Comparison of ENCODE assay signal across 8 mouse cellular contexts in the genomic region with DNA sequence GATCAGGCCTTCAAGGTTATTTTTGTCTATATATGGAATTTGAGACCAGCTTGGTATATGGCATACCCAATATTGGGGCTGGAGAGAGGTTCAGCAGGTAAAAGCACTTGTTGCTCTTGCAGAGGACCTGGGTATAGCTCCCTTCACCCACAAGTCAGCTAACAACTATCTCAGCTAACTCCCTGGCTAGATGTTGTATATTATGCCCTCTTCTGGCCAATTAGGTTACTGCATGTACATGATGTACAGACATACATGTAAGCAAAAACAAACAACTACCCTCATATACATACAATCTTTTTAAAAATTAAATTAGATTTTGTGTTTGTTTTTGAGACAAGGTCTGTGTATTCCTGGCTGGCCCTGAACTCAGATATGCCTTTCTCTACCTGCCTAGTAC. TPM values are rescaled to one million over a fixed set of nuclear protein-coding genes. Genes with fewer than 3 reads are reported as not detected.
A peak's percentile ranks its signal among the peaks of the same experiment; 100 is the strongest.
DNase-seq lines count a peak whose midpoint lies in the region; ATAC-seq and TF ChIP-seq lines count a peak whose summit lies in the region.

No protein-coding gene starts in this region.

- H3K9ac ChIP-seq in forebrain, embryonic 16.5 days (replicated peaks; ENCODE audit: low read depth, low read length): no peak overlapping the region
- no peak overlapping the region for H3K9ac ChIP-seq in liver, embryonic 14.5 days (replicated peaks)
- no peak overlapping the region for H3K9ac ChIP-seq in stomach, embryonic 16.5 days (ENCODE audit: low read length)

- no peaks in the 10 kb centered on the region for H3K27me3 ChIP-seq in forebrain, embryonic 16.5 days (replicated peaks; ENCODE audit: control insufficient read depth, insufficient read depth, low read length)
- no peaks in the 10 kb centered on the region for H3K27me3 ChIP-seq in liver, embryonic 14.5 days (ENCODE audit: control insufficient read depth, insufficient read depth, low read length)
- no peaks in the 10 kb centered on the region for H3K27me3 ChIP-seq in stomach, embryonic 16.5 days (ENCODE audit: control insufficient read depth, insufficient read depth, low read length)

- H3K36me3 ChIP-seq in forebrain, embryonic 16.5 days (ENCODE audit: control insufficient read depth, insufficient read depth): no peaks in the 10 kb centered on the region
- no peaks in the 10 kb centered on the region for H3K36me3 ChIP-seq in liver, embryonic 14.5 days (replicated peaks; ENCODE audit: control insufficient read depth, insufficient read depth, low read depth)
- peaks cover 4% of the 10 kb centered on the region; the same call in 1 of the 2 replicates for H3K36me3 ChIP-seq in stomach, embryonic 16.5 days (ENCODE audit: control insufficient read depth, insufficient read depth, low read length)

- no peak for TF ChIP-seq EP300 in liver, embryonic 14.5 days (IDR thresholded peaks at IDR 0.05; ENCODE audit: low read depth)

- TF ChIP-seq CTCF in layer of hippocampus, adult 2 months (conservative IDR thresholded peaks at IDR 0.05): peak; percentile 81
- peak; percentile 73 for TF ChIP-seq CTCF in liver, embryonic 14.5 days (IDR thresholded peaks at IDR 0.05; ENCODE audit: low read depth)

- H3K4me3 ChIP-seq in layer of hippocampus, adult 2 months: peak overlapping the region; percentile 94; the same call in 1 of the 2 replicates
- no peak overlapping the region for H3K4me3 ChIP-seq in forebrain, embryonic 16.5 days (replicated peaks; ENCODE audit: low read length)
- peak overlapping the region; percentile 84; a peak in 3 of 4 replicates for H3K4me3 ChIP-seq in liver, embryonic 14.5 days (ENCODE audit: insufficient read depth in 1 of 2, low read depth in 2 of 2, low read length in 2 of 2)
- peak overlapping the region; percentile 84; the same call in 1 of the 2 replicates for H3K4me3 ChIP-seq in stomach, embryonic 16.5 days (replicated peaks; ENCODE audit: low read length)

- peak overlapping the region; percentile 94; the same call in 1 of the 2 replicates for H3K4me2 ChIP-seq in forebrain, embryonic 16.5 days (ENCODE audit: low read length)
- peak overlapping the region; percentile 97 for H3K4me2 ChIP-seq in liver, embryonic 14.5 days (ENCODE audit: low read depth)
- peak overlapping the region; percentile 78; the same call in 1 of the 2 replicates for H3K4me2 ChIP-seq in stomach, embryonic 16.5 days (ENCODE audit: low read depth, low read length)

- no peak for DNase-seq in layer of hippocampus, adult 2 months (ENCODE audit: low spot score in 2 of 2)
- no peak for DNase-seq in layer of hippocampus, postnatal 10 days (ENCODE audit: low spot score in 2 of 2)
- DNase-seq in R1 (ENCODE audit: low read depth, low spot score): peak; percentile 78
- peak; percentile 58 to 62 (median 60) for DNase-seq in liver, embryonic 14.5 days (ENCODE audit: low read depth in 3 of 3, low spot score in 3 of 3)
- DNase-seq in adrenal gland, postnatal 14 days: no peak
- no peak for DNase-seq in layer of hippocampus, adult 9-10 months (ENCODE audit: low spot score)

- H3K27ac ChIP-seq in layer of hippocampus, adult 2 months: no peak overlapping the region
- no peak overlapping the region for H3K27ac ChIP-seq in forebrain, embryonic 16.5 days (ENCODE audit: low read length)
- no peak overlapping the region for H3K27ac ChIP-seq in liver, embryonic 14.5 days
- no peak overlapping the region for H3K27ac ChIP-seq in stomach, embryonic 16.5 days (ENCODE audit: low read length)

- H3K9me3 ChIP-seq in forebrain, embryonic 16.5 days (ENCODE audit: control insufficient read depth, low read length): no peaks in the 10 kb centered on the region
- H3K9me3 ChIP-seq in liver, embryonic 14.5 days (ENCODE audit: control insufficient read depth, low read length): no peaks in the 10 kb centered on the region
- no peaks in the 10 kb centered on the region for H3K9me3 ChIP-seq in stomach, embryonic 16.5 days (replicated peaks; ENCODE audit: control insufficient read depth, low read length)

- peaks cover 22% of the 10 kb centered on the region for H3K4me1 ChIP-seq in forebrain, embryonic 16.5 days (replicated peaks; ENCODE audit: control insufficient read depth, insufficient read depth, low read length)
- H3K4me1 ChIP-seq in liver, embryonic 14.5 days (replicated peaks; ENCODE audit: control insufficient read depth in 2 of 2, insufficient read depth in 2 of 2, low read length in 1 of 2): peaks cover 6 to 13% of the 10 kb centered on the region in 2 experiments
- peaks cover 9% of the 10 kb centered on the region for H3K4me1 ChIP-seq in stomach, embryonic 16.5 days (ENCODE audit: control insufficient read depth, insufficient read depth, low read length)

- no peak for ATAC-seq in forebrain, embryonic 16.5 days
- no peak for ATAC-seq in liver, embryonic 14.5 days (ENCODE audit: insufficient read depth)
- ATAC-seq in stomach, embryonic 16.5 days (ENCODE audit: insufficient read depth, low FRiP score): no peak

RNA-seq across cellular contexts. Expression of a gene that starts 1.7 kb away (rescaled TPM):
- 100 to 1,000 TPM; 212 to 222 TPM for total RNA-seq in layer of hippocampus, adult 2 months (2021)
- total RNA-seq in layer of hippocampus, postnatal 10 days (2021): 100 to 1,000 TPM; 237 to 239 TPM
- 362 and 368 TPM in 2 replicates for polyA plus RNA-seq in forebrain, embryonic 16.5 days (2015; fragmentation: Nextera tagmentation; extraction: Ambion mirVana)
- polyA plus RNA-seq in liver, embryonic 14.5 days (2012; rRNA removed): 108 and 130 TPM in 2 replicates
- polyA plus RNA-seq in liver, embryonic 14.5 days (2014; fragmentation: Nextera tagmentation; extraction: Ambion mirVana): 100.0 and 105 TPM in 2 replicates
- 372 and 388 TPM in 2 replicates for polyA plus RNA-seq in stomach, embryonic 16.5 days (2015; fragmentation: Nextera tagmentation; extraction: Ambion mirVana)
- 251 and 254 TPM in 2 replicates for total RNA-seq in adrenal gland, postnatal 14 days (2021)

RNA-seq across cellular contexts. Expression of a gene that starts 2.4 kb away (rescaled TPM):
- 10 to 100 TPM; 87.9 TPM for total RNA-seq in layer of hippocampus, adult 2 months (2021)
- total RNA-seq in layer of hippocampus, postnatal 10 days (2021): 10 to 100 TPM; 75.1 to 78.9 TPM
- 29.4 and 29.8 TPM in 2 replicates for polyA plus RNA-seq in forebrain, embryonic 16.5 days (2015; fragmentation: Nextera tagmentation; extraction: Ambion mirVana)
- 10.0 and 13.0 TPM in 2 replicates for polyA plus RNA-seq in liver, embryonic 14.5 days (2012; rRNA removed)
- 6.9 and 7.6 TPM in 2 replicates for polyA plus RNA-seq in liver, embryonic 14.5 days (2014; fragmentation: Nextera tagmentation; extraction: Ambion mirVana)
- polyA plus RNA-seq in stomach, embryonic 16.5 days (2015; fragmentation: Nextera tagmentation; extraction: Ambion mirVana): 24.6 TPM in 2 replicates
- 69.4 and 72.8 TPM in 2 replicates for total RNA-seq in adrenal gland, postnatal 14 days (2021)

RNA-seq across cellular contexts. Expression of a gene that starts 29.6 kb away (rescaled TPM):
- 10 to 100 TPM; 55.3 to 57.8 TPM for total RNA-seq in layer of hippocampus, adult 2 months (2021)
- total RNA-seq in layer of hippocampus, postnatal 10 days (2021): 10 to 100 TPM; 64.8 to 64.9 TPM
- polyA plus RNA-seq in forebrain, embryonic 16.5 days (2015; fragmentation: Nextera tagmentation; extraction: Ambion mirVana): 93.9 and 108 TPM in 2 replicates
- polyA plus RNA-seq in liver, embryonic 14.5 days (2012; rRNA removed): 17.7 and 19.8 TPM in 2 replicates
- 21.5 and 21.8 TPM in 2 replicates for polyA plus RNA-seq in liver, embryonic 14.5 days (2014; fragmentation: Nextera tagmentation; extraction: Ambion mirVana)
- polyA plus RNA-seq in stomach, embryonic 16.5 days (2015; fragmentation: Nextera tagmentation; extraction: Ambion mirVana): 53.4 and 59.7 TPM in 2 replicates
- 132 and 137 TPM in 2 replicates for total RNA-seq in adrenal gland, postnatal 14 days (2021)

RNA-seq across cellular contexts. Expression of a gene that starts 53.2 kb away (rescaled TPM):
- total RNA-seq in layer of hippocampus, adult 2 months (2021): 10 to 100 TPM; 23.4 to 24.1 TPM
- 10 to 100 TPM; 28.2 to 28.5 TPM for total RNA-seq in layer of hippocampus, postnatal 10 days (2021)
- 29.9 and 36.8 TPM in 2 replicates for polyA plus RNA-seq in forebrain, embryonic 16.5 days (2015; fragmentation: Nextera tagmentation; extraction: Ambion mirVana)
- 9.6 and 10.1 TPM in 2 replicates for polyA plus RNA-seq in liver, embryonic 14.5 days (2012; rRNA removed)
- polyA plus RNA-seq in liver, embryonic 14.5 days (2014; fragmentation: Nextera tagmentation; extraction: Ambion mirVana): 10.1 and 12.1 TPM in 2 replicates
- polyA plus RNA-seq in stomach, embryonic 16.5 days (2015; fragmentation: Nextera tagmentation; extraction: Ambion mirVana): 23.6 and 24.0 TPM in 2 replicates
- total RNA-seq in adrenal gland, postnatal 14 days (2021): 29.2 and 32.4 TPM in 2 replicates

Comparison
In these comparisons a context has a peak if more than half of its experiments do, and no peak if none do; other contexts are left out.
1. DNase-seq: peak in R1 (single experiment) and liver, embryonic 14.5 days (3 of 3); none in layer of hippocampus, adult 2 months (0 of 2), layer of hippocampus, postnatal 10 days (0 of 2), adrenal gland, postnatal 14 days (single experiment) and layer of hippocampus, adult 9-10 months (single experiment).
2. Peak in every context shown above with its lines, with median percentiles within 50 percentile points of each other: H3K4me2 ChIP-seq.